Mouse (Mus musculus) liver, adult 2 months (tissue): ENCODE data around the gene St6galnac1. TPM values are rescaled to one million over a fixed set of nuclear protein-coding genes. Genes with fewer than 3 reads are reported as not detected.

ENCODE experiments used
- DNase-seq: peaks from one replicate; pipeline ENCODE4 v3.0.0-alpha.2; 2011; ENCODE audit warnings: low read depth, low spot score; ENCODE audit errors: extremely low read depth
- H3K27ac ChIP-seq: fragments of 200-500 bp; replicated peaks from 2 replicates; pipeline ENCODE4 v1.5.1; 2012; ENCODE audit warnings: low read depth, mild to moderate bottlenecking, control low read depth, inconsistent platforms, low read length; ENCODE audit not compliant: insufficient read depth
- H3K27me3 ChIP-seq: fragments of 200-500 bp; 2 replicates; pipeline ENCODE4 v1.6.1; 2012; ENCODE audit warnings: mild to moderate bottlenecking, moderate library complexity, low read length, inconsistent platforms; ENCODE audit not compliant: control insufficient read depth, insufficient read depth
- H3K36me3 ChIP-seq: fragments of 200-500 bp; 2 replicates; pipeline ENCODE4 v1.6.1; 2012; ENCODE audit warnings: low read length, inconsistent platforms; ENCODE audit not compliant: control insufficient read depth, insufficient read depth
- H3K4me1 ChIP-seq: fragments of 200-500 bp; 2 replicates; pipeline ENCODE4 v1.6.1; 2011; ENCODE audit warnings: low read length; ENCODE audit not compliant: control insufficient read depth, insufficient read depth
- H3K4me3 ChIP-seq: fragments of 200-500 bp; 2 replicates; pipeline ENCODE4 v1.5.1; 2011; ENCODE audit warnings: low read depth, mild to moderate bottlenecking, control low read depth, low read length, moderate library complexity; ENCODE audit not compliant: insufficient read depth
- H3K79me2 ChIP-seq: fragments of 200-500 bp; 2 replicates; pipeline ENCODE4 v1.6.1; 2012; ENCODE audit warnings: inconsistent platforms, mild to moderate bottlenecking, low read length, moderate library complexity; ENCODE audit not compliant: control insufficient read depth, insufficient read depth
- H3K9ac ChIP-seq: fragments of 200-500 bp; 2 replicates; pipeline ENCODE4 v1.6.1; 2012; ENCODE audit warnings: low read depth, mild to moderate bottlenecking, control low read depth, inconsistent platforms, low read length
- CTCF ChIP-seq: fragments of 200-500 bp; IDR thresholded peaks from 2 replicates; pipeline ENCODE4 v1.5.1; 2011; ENCODE audit warnings: low read depth, low read length, control low read depth
- POLR2A ChIP-seq: fragments of 200-500 bp; IDR thresholded peaks from 2 replicates; pipeline ENCODE4 v1.6.1; 2011; ENCODE audit warnings: low read length, control low read depth; ENCODE audit not compliant: insufficient read depth; ENCODE audit errors: extremely low read depth
- WGBS: fragments of 180-500 bp; shearing (Covaris S2); methylation state at CpG from one replicate; pipeline ENCODE4 v1.1.7; 2018; 5-methylcytosine and 5-hydroxymethylcytosine counted together
- polyA plus RNA-seq: library from polyadenylated mRNA; depleted of rRNA; stranded (reverse); fragments of >200 nt; gene quantifications from 2 replicates; pipeline ENCODE4 v1.2.3, GENCODE M21; 2012
- total RNA-seq: library from RNA; depleted of rRNA; stranded (reverse); fragments of >200 nt; gene quantifications from 2 replicates; pipeline ENCODE4 v1.2.3, GENCODE M21; 2014

Gene St6galnac1
- total and polyA plus RNA-seq, 2 experiments = not detected

DNA sequence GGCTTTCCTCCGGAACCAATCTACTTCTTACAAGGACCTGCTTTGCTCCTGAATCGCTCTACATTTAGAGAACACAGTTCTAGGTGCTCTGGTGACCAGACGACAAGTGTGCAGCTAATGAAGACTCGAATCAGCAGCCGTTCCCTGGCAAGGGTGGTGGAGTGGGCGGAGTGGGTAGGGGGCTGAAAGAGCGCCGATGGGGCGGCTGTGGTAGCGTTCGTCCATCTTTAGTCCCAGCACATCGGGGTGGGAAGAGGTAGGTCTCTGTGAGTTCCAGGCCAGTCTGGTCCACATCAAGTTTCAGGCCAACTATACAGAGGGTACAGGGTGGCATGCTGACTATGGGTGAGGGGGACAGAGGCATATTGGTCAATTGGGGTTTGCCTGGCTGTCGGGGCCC, 38.3 kb upstream of the St6galnac1 start:
- WGBS = 89% methylated on average over 13 of the region's 13 CpGs
- no peaks in the 10 kb centered on the region for H3K4me1 ChIP-seq
- H3K27ac ChIP-seq = peak overlapping the region; percentile 31
- no peak overlapping the region for H3K4me3 ChIP-seq
- TF ChIP-seq POLR2A = no peak
- no peak for TF ChIP-seq CTCF
- no peak for DNase-seq
- no peaks in the 10 kb centered on the region for H3K79me2 ChIP-seq
- no peak overlapping the region for H3K9ac ChIP-seq
- H3K36me3 ChIP-seq = no peaks in the 10 kb centered on the region
- H3K27me3 ChIP-seq = no peaks in the 10 kb centered on the region

DNA sequence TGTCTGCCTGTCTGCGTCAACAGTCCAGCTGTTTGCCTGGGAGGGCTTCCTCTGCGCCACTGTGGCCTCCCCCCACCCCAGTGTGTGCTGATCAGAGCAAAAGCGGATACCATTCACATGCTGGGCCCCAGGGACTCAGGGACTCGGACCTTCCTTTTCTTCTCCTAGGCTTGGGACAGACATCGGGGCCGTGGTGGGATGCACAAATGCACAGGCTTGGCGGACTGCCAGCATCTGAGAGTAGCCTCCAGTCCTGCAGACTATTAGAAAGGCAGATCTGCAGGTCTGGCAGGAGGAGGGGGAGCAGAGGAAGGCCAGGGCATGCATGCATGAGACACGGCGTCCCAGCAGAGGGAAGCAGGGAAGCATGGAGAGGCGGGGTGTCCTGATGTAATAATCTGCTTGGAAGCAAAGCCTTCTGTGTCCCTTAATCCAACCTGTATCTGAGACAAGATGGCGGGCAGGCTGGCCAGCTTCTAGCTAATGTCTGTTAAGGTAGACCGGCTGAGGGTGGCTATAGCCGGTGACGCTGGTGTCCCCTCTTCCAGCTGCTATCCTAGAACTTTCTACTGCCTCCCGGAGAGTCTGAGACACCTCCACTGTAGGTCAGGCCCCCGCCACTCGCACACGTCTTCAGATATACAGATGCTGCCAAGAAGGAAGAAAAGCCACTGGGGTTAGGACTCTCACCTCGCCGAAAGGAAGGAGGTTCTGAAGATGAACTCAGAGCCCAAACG, 37.7 kb upstream of the St6galnac1 start:
- H3K9ac ChIP-seq = no peak overlapping the region
- H3K79me2 ChIP-seq = no peaks in the 10 kb centered on the region
- H3K4me1 ChIP-seq = no peaks in the 10 kb centered on the region
- DNase-seq = no peak
- 76% methylated on average over 21 of the region's 21 CpGs for WGBS
- no peak overlapping the region for H3K4me3 ChIP-seq
- TF ChIP-seq POLR2A (no peak), CTCF (no peak)
- H3K27ac ChIP-seq = no peak overlapping the region
- no peaks in the 10 kb centered on the region for H3K36me3 ChIP-seq
- no peaks in the 10 kb centered on the region for H3K27me3 ChIP-seq

DNA sequence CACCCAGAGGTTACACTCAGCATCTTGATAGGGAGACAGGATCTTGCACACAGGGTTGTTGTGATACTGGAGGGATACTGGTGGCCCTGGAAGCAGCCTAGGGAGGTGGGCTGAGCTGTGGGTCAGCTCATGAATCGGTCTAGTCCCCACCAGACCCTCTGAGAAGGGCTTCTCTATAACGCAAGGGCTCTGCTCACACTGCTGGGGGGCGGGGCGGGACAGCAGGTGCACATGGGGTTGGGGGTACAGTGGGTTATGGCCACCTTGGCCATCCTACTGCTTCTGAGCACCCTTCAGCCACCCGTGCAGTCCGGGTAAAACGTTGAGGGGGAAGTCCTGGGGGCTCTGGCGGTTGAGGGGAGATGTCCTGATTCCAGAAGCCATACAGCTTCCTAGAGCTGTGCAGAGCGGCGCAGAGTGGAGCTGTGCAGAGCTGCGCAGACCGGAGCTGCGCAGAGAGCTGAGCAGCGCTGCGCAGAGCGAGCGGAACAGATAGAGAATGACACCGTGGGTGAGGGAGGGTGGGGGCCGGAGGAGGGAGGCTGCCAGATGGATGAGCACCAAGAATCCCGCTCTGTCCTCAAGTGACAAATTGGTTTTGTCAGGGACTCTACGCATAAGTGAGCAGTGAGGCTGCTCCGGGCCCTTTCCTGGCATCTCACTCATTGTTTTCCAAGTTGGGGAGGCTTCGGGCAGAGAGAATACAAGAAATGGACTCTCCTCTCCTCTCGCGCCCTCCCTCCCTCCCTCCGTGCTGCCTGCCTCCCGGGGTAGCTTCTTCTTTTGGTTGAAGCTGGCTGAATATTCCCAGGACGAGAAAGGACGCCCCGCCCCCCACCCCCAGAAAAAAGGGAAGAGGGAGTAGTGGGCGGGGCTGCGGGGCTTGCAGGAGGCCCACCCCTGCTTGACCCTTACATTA, 35.9 kb upstream of the St6galnac1 start:
- H3K27ac ChIP-seq = no peak overlapping the region
- no peak overlapping the region for H3K9ac ChIP-seq
- no peaks in the 10 kb centered on the region for H3K27me3 ChIP-seq
- no peak for DNase-seq
- no peak overlapping the region for H3K4me3 ChIP-seq
- no peaks in the 10 kb centered on the region for H3K79me2 ChIP-seq
- WGBS = 22% methylated on average over 31 of the region's 32 CpGs
- H3K4me1 ChIP-seq = no peaks in the 10 kb centered on the region
- H3K36me3 ChIP-seq = no peaks in the 10 kb centered on the region
- TF ChIP-seq POLR2A = no peak
- TF ChIP-seq CTCF = no peak

DNA sequence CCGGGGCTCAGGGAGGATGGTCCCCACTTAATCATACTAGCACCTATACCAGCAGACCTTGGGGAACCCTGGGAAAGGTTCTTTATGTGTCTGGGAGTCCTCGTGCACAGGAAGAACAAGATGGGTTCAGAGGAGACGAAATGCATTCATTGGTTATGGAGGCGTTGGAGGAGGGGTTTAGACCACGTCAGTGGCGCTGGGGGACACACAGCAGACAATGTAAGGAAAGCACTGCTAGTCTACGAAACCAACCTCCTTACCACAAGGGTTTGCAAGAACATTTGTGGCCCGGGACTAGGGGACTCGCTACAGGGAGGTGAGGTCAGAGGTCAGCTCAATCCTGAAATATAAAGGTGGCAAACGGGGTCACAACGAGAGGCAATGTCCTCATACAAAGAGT, 35.2 kb upstream of the St6galnac1 start:
- Histone ChIP-seq H3K9ac (no peak overlapping the region), H3K36me3 (no peaks in the 10 kb centered on the region), H3K4me3 (no peak overlapping the region), H3K27ac (no peak overlapping the region), H3K79me2 (no peaks in the 10 kb centered on the region), H3K4me1 (no peaks in the 10 kb centered on the region), H3K27me3 (no peaks in the 10 kb centered on the region)
- 82% methylated on average over 11 of the region's 11 CpGs for WGBS
- TF ChIP-seq CTCF (no peak), POLR2A (no peak)
- DNase-seq = no peak

DNA sequence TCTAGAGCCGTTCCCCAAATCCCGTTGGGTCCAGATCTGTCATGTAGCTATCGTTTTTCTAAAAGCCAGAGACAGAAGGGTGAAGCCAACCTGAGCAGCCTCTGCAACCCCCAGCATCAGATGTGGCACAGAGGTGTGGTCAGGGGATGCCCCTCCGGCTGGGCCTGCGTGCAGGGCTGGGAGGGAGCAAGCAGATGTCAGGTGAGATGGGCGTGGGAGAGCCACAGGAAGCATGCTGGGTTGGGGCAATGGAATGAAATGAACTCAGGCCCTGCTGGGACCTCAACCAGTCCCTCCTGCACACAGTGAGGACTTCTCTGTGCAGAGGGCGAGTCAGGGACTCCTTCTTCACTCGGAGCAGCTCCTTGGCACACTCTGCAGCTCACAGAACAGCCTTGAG, 34.2 kb upstream of the St6galnac1 start:
- WGBS = 87% methylated on average over 8 of the region's 8 CpGs
- H3K9ac ChIP-seq = no peak overlapping the region

More for the DNA sequence above, 34.2 kb upstream of the St6galnac1 start:
- TF ChIP-seq POLR2A (no peak), CTCF (no peak)
- Histone ChIP-seq H3K4me3 (no peak overlapping the region), H3K36me3 (no peaks in the 10 kb centered on the region), H3K27ac (no peak overlapping the region), H3K4me1 (no peaks in the 10 kb centered on the region), H3K27me3 (no peaks in the 10 kb centered on the region), H3K79me2 (no peaks in the 10 kb centered on the region)
- DNase-seq = no peak
